Mouse (Mus musculus): ENCODE measurements at regions not wholly inside any gene's neighbourhood (a gene's known extent, or its start where the extent isn't known, plus 50 kb on each side); places are given as distances from the start of the nearest gene placed in this dataset.

- TF ChIP-seq POLR2A (IDR thresholded peaks at IDR 0.05; ENCODE audit: low read depth, low read length): no peak
- TF ChIP-seq CTCF (IDR thresholded peaks at IDR 0.05; ENCODE audit: extremely low read depth, insufficient read depth, insufficient read length, insufficient replicate concordance): no peak
These were observed 303.5 kb upstream of the Dio3 start for GRCm38 (mm10) chr12:109975176-109975972.
